Mouse (Mus musculus): Measurements from ENCODE around the gene Retnlg. TPM values are rescaled to one million over a fixed set of nuclear protein-coding genes. Genes with fewer than 3 reads are reported as not detected.

Gene Retnlg
- polyA plus RNA-seq, 1 experiment from 2014 or later: 0.72 TPM

Other genes starting within 250 kb of the Retnlg start
- gene Trat1, start 100.6 kb upstream of the Retnlg start, polyA plus RNA-seq (2014; fragmentation: Nextera tagmentation; extraction: Ambion mirVana): 0.04 TPM in 1 of 2 replicates, not detected in the other
- not detected in 2 replicates for gene Retnlb, start 55.8 kb upstream of the Retnlg start, polyA plus RNA-seq (2014; fragmentation: Nextera tagmentation; extraction: Ambion mirVana)
- not detected in 2 replicates for gene Retnla, start 30.1 kb upstream of the Retnlg start, polyA plus RNA-seq (2014; fragmentation: Nextera tagmentation; extraction: Ambion mirVana)
- gene Dzip3, start 121.5 kb downstream of the Retnlg start, polyA plus RNA-seq (2014; fragmentation: Nextera tagmentation; extraction: Ambion mirVana): 77.3 and 81.6 TPM in 2 replicates
- 7.7 and 8.4 TPM in 2 replicates for gene Cip2a, start 121.6 kb downstream of the Retnlg start, polyA plus RNA-seq (2014; fragmentation: Nextera tagmentation; extraction: Ambion mirVana)
- 0.12 TPM in 2 replicates for gene Myh15, start 184.9 kb downstream of the Retnlg start, polyA plus RNA-seq (2014; fragmentation: Nextera tagmentation; extraction: Ambion mirVana)